Mouse (Mus musculus) embryonic fibroblast, embryonic 13.5 days (primary cell): ENCODE data around the gene Gm12845.

Source experiments
- CTCF ChIP-seq: IDR thresholded peaks from 2 replicates; pipeline ENCODE4 v1.5.1; 2011; ENCODE audit warnings: mild to moderate bottlenecking, control low read depth, low read length, moderate library complexity, borderline replicate concordance; ENCODE audit not compliant: insufficient read depth
- POLR2A ChIP-seq: IDR thresholded peaks from 2 replicates; pipeline ENCODE4 v1.6.1; 2011; ENCODE audit warnings: low read depth, mild to moderate bottlenecking, control low read depth, low read length, moderate library complexity

- no peak for TF ChIP-seq POLR2A
- no peak for TF ChIP-seq CTCF
Observed at GRCm38 (mm10) chr4:117731926-117732325, 7.7 kb downstream of the Gm12845 start.
